Mouse (Mus musculus): ENCODE data around the gene Acadl.

DNA sequence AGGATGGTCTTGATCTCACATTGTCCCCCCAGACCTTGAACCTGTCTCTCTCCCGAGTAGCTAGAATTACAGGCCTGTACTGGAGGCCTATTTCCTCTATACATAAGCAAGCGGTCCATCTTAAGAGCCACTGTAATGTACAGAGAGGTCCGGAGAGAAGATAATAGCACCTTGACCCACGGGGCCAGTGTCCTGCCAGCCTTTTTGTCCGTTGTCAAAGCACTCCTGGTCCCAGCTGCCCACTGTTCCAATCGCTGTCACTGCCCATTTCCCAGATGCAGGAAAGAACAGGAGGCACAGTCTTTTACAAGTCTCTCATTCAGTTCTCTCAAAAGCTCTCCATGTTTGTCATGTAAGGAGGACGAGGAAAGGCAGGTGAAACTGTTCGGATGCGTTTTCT, 41.1 kb downstream of the Acadl start:
- TF ChIP-seq CTCF (IDR thresholded peaks at IDR 0.05; ENCODE audit: low read depth) (no peak), EP300 (IDR thresholded peaks at IDR 0.05; ENCODE audit: low read depth) (no peak)
